Mouse (Mus musculus) embryonic facial prominence, embryonic 15.5 days (tissue): Measurements from ENCODE around the gene Atp6ap1. TPM values are rescaled to one million over a fixed set of nuclear protein-coding genes. Genes with fewer than 3 reads are reported as not detected.

Source experiments
- ATAC-seq: fragments of 200-750 bp; cut with Nextera tagmentation; 2 replicates; pipeline ENCODE4 v1.8.0; 2017; ENCODE audit warnings: low read depth, moderate TSS enrichment; ENCODE audit not compliant: insufficient number of reproducible peaks, low FRiP score, low TSS enrichment
- H3K27ac ChIP-seq: fragments of 300-500 bp; sonication (generic); replicated peaks from 2 replicates; pipeline ENCODE4 v1.5.1; 2015; ENCODE audit warnings: mild to moderate bottlenecking, inconsistent platforms
- H3K27me3 ChIP-seq: fragments of 300-500 bp; sonication (generic); 2 replicates; pipeline ENCODE4 v1.6.1; 2015; ENCODE audit warnings: inconsistent platforms
- H3K36me3 ChIP-seq: fragments of 300-500 bp; sonication (generic); 2 replicates; pipeline ENCODE4 v1.6.1; 2015; ENCODE audit warnings: mild to moderate bottlenecking, inconsistent platforms
- H3K4me1 ChIP-seq: fragments of 300-500 bp; sonication (generic); 2 replicates; pipeline ENCODE4 v1.6.1; 2015; ENCODE audit warnings: inconsistent platforms
- H3K4me2 ChIP-seq: fragments of 300-500 bp; sonication (generic); replicated peaks from 2 replicates; pipeline ENCODE4 v1.6.1; 2015; ENCODE audit warnings: mild to moderate bottlenecking, inconsistent platforms
- H3K4me3 ChIP-seq: fragments of 300-500 bp; sonication (generic); replicated peaks from 2 replicates; pipeline ENCODE4 v1.5.1; 2015; ENCODE audit warnings: mild to moderate bottlenecking, inconsistent platforms
- H3K9ac ChIP-seq: fragments of 300-500 bp; sonication (generic); 2 replicates; pipeline ENCODE4 v1.6.1; 2015; ENCODE audit warnings: inconsistent platforms
- H3K9me3 ChIP-seq: fragments of 300-500 bp; sonication (generic); replicated peaks from 2 replicates; pipeline ENCODE4 v1.6.1; 2016; ENCODE audit warnings: inconsistent platforms
- WGBS: fragments of 180-500 bp; shearing (Covaris S2); methylation state at CpG from one replicate; pipeline ENCODE4 v1.1.7; 2015; 5-methylcytosine and 5-hydroxymethylcytosine counted together
- polyA plus RNA-seq: library from polyadenylated mRNA; unstranded; fragments of >200 nt; fragmentation: Nextera tagmentation; extraction: Ambion mirVana; gene quantifications from 2 replicates; pipeline ENCODE4 v1.2.1, GENCODE M21; 2015

Gene Atp6ap1
- polyA plus RNA-seq, 1 experiment from 2014 or later: 160 TPM

DNA sequence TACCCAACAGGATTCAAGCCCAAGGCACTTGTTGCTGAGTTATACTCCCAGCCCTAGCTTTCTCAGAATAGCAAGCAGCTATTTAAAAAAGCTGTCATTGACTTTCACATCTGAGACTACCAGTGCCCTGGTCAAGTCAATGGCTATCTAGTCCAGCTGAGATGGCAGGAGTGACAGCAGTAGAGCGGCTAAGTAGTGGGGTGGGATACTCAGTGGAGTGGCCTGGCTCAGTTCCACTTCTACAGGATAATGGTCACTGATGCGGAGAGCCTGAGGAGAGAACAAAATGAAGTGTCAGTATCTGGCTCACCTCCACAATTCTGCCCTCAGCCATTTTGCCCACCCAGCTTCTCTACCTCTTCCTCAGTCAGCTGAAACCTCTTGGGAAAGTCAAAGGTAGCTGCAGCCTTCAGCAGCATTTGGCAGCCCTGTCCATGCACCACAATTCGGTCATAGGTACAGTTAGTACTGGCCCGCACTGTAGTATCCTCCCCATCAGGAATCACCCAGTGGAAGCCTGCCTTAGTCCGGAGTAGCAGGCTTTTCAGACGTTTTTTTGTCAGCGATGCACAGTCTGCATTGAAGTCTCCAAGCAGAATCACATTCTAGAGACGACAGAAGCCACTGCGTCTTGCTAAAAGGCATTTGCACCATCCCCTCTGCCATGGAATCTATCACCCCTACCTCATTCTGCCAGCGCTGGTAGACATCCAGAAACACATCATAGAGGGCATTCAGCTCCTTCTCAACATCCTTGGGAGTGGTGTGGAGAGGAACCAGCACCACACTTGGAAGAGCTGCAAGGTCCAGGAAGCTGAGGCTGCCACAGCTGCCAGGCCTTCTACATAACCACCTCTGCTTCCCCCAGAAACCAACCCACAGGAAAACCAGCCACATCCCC, 23.2 kb upstream of the Atp6ap1 start:
- 0 out of 2 replicates have a peak, but pooled peaks cover 5% of the 10 kb centered on the region for H3K36me3 ChIP-seq

GRCm38 (mm10) chrX:74277916-74278315, 19.0 kb upstream of the Atp6ap1 start:
- 73% methylated on average over 8 of the region's 8 CpGs for WGBS
- Histone ChIP-seq H3K36me3 (0 out of 2 replicates have a peak, but pooled peaks cover 5% of the 10 kb centered on the region), H3K27ac (no peak overlapping the region), H3K4me2 (no peak overlapping the region), H3K9ac (no peak overlapping the region), H3K27me3 (no peaks in the 10 kb centered on the region), H3K9me3 (no peaks in the 10 kb centered on the region), H3K4me3 (no peak overlapping the region), H3K4me1 (0 out of 2 replicates have a peak, but pooled peaks cover 2% of the 10 kb centered on the region)
- no peak for ATAC-seq

More for the DNA sequence above, 23.2 kb upstream of the Atp6ap1 start:
- H3K4me2 ChIP-seq: no peak overlapping the region
- ATAC-seq: no peak
- no peak overlapping the region for H3K9ac ChIP-seq
- no peaks in the 10 kb centered on the region for H3K9me3 ChIP-seq
- H3K27ac ChIP-seq: peak overlapping the region; percentile 34; the same call in 1 of the 2 replicates
- 25% methylated on average over 10 of the region's 10 CpGs for WGBS
- no peak overlapping the region for H3K4me3 ChIP-seq
- H3K27me3 ChIP-seq: no peaks in the 10 kb centered on the region
- no peaks in the 10 kb centered on the region for H3K4me1 ChIP-seq

DNA sequence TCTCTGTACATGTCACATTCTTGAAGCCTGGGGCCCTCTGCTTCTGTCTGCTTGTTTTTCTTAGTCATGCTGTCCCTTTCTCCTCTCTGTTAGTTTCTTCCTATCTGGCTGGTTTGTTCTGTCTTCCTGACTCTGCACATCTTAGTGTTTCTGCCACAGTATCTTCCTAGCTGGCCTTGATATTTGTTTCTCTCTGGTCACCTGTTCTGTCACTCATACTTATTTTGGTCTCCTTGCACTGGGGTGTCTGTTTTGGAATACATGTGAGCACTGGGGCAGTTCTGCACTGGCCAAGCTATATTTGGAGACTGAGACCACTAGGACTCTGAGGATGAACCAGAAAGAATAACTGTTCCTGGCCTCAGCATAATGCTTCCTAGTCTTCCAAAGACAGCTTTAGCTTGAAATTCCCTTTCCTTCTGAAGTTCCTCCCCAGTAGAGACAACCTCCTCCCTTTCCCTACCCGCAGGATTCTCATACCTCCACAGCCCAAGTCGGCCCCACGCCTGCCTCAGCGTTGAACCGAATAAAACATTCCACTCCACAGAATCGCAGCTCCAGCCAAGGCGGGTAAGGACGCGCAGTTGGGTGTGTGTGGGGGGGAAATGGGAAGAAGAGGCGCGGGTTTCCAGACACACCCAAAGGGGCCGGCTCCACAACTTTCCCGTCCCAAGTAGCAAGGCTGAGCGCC, 15.7 kb upstream of the Atp6ap1 start:
- H3K27ac ChIP-seq: peak overlapping the region; percentile 91
- ATAC-seq: peak; percentile 23; the same call in 1 of the 2 replicates
- no peaks in the 10 kb centered on the region for H3K27me3 ChIP-seq
- peak overlapping the region; percentile 59 for H3K4me3 ChIP-seq
- H3K9ac ChIP-seq: no peak overlapping the region; the same call in 1 of the 2 replicates
- no peaks in the 10 kb centered on the region for H3K9me3 ChIP-seq
- no peaks in the 10 kb centered on the region for H3K36me3 ChIP-seq
- peak overlapping the region; percentile 62 for H3K4me2 ChIP-seq
- H3K4me1 ChIP-seq: peaks cover 7% of the 10 kb centered on the region; the same call in 1 of the 2 replicates
- 11% methylated on average over 14 of the region's 14 CpGs for WGBS

DNA sequence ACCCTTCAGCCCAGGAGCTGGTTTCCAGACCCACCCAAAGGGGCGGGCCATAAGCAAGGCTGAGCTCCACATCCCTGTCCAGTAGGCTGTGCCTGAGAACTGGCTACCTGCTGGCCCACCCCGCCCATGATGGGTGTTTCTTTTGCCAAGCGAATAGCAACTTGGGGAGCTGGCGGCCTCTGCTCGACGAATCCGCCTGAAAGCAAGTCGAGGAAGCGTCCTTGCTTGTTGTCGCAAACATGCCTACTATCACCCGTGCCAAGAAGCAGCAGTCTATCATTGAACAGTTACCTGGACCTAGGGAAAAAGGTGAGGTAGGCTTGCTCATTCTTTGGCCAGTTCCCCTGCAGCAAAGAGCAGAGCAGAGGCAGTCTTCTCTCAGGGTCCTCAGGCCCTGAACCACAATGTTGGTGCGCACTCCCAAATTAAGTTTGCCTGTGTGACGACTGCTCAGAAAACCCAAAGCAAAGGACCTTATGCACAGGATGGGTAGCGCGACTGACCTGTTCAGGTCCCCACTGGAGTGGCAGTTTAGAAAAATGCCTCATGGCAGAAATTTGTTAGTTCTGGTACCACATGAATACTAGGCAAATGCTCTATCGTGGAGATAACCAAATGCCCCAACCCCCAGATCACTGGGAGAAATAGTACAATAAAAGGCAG, 15.0 kb upstream of the Atp6ap1 start, which contains the start of the genes Taz and Dnase1l1:
Gene Taz, plus strand, starts transcription at position 181 of the 663 bp plus-strand sequence.
Gene Dnase1l1, minus strand, starts transcription at position 606 of the 663 bp plus-strand sequence.
- peak; percentile 91 for ATAC-seq
- peak within 1 kb of the TSS; percentile 91 for H3K27ac ChIP-seq

GRCm38 (mm10) chrX:74282395-74283091, 14.4 kb upstream of the Atp6ap1 start:
- Histone ChIP-seq H3K9ac (peak overlapping the region; percentile 57), H3K36me3 (no peaks in the 10 kb centered on the region), H3K27me3 (no peaks in the 10 kb centered on the region), H3K4me1 (peaks cover 7% of the 10 kb centered on the region; the same call in 1 of the 2 replicates), H3K4me3 (peak overlapping the region; percentile 59), H3K4me2 (peak overlapping the region; percentile 62), H3K9me3 (no peaks in the 10 kb centered on the region), H3K27ac (peak overlapping the region; percentile 91)
- peak; percentile 76 for ATAC-seq
- 20% methylated on average over 39 of the region's 39 CpGs for WGBS

More for the DNA sequence above, 15.0 kb upstream of the Atp6ap1 start, which contains the start of the genes Taz and Dnase1l1:
- H3K27me3 ChIP-seq: no peaks in the 10 kb centered on the region
- peak within 1 kb of the TSS; percentile 59 for H3K4me3 ChIP-seq
- 12% methylated on average over 16 of the region's 16 CpGs for WGBS
- H3K4me1 ChIP-seq: peaks cover 7% of the 10 kb centered on the region; the same call in 1 of the 2 replicates
- peak within 1 kb of the TSS; percentile 57 for H3K9ac ChIP-seq
- no peaks in the 10 kb centered on the region for H3K36me3 ChIP-seq
- H3K9me3 ChIP-seq: no peaks in the 10 kb centered on the region
- peak within 1 kb of the TSS; percentile 62 for H3K4me2 ChIP-seq

- Histone ChIP-seq H3K4me2 (peak overlapping the region; percentile 62), H3K27me3 (no peaks in the 10 kb centered on the region), H3K4me3 (peak overlapping the region; percentile 59), H3K36me3 (0 out of 2 replicates have a peak, but pooled peaks cover 3% of the 10 kb centered on the region), H3K4me1 (peaks cover 7% of the 10 kb centered on the region; the same call in 1 of the 2 replicates), H3K9me3 (no peaks in the 10 kb centered on the region), H3K27ac (peak overlapping the region; percentile 91), H3K9ac (peak overlapping the region; percentile 57)
- 35% methylated on average over 5 of the region's 5 CpGs for WGBS
- ATAC-seq: no peak
Measured at GRCm38 (mm10) chrX:74283092-74283437, 13.8 kb upstream of the Atp6ap1 start.

DNA sequence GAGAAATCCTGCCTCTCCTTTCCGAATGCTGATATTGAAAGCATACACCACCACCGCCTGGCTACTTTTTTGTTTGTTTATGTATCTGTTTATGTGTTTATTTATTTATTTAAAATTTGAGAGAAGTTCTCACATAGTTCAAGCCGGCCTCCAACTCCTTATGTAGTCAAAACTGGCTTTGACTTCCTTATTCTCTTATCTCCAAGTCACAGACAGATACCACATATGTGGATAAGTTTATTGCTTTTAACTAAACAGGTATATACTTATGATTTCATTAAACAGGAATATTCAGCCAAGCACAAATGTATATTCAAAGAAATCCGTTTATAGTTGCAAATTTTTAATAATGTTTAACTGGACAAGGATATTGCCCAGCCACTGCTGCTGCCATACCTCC, 3.5 kb upstream of the Atp6ap1 start:
- Histone ChIP-seq H3K27me3 (no peaks in the 10 kb centered on the region), H3K9me3 (no peaks in the 10 kb centered on the region), H3K9ac (no peak overlapping the region), H3K4me2 (no peak overlapping the region), H3K4me1 (no peaks in the 10 kb centered on the region), H3K4me3 (no peak overlapping the region), H3K36me3 (no peaks in the 10 kb centered on the region), H3K27ac (no peak overlapping the region)
- 83% methylated on average over 4 of the region's 4 CpGs for WGBS
- no peak for ATAC-seq

DNA sequence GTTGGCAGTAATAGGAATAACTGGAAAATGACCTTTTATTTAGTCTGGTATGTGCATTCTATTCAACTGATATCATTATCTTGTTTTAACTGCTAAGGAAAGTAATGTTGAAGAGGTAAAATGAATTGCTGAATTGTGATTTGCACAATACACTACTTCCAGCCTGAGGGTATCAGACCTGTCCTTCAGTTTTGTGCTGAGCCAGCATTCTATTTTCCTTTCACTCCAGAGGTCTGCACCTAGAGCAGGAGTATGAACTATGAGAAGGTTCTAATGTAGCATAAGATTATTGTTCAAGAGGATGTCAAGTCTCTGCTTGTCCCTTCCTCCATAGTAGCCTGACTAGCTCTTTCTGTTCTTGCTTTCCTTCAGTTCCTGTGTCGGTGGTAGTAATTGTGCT, 1.5 kb downstream of the Atp6ap1 start:
- Histone ChIP-seq H3K27me3 (no peaks in the 10 kb centered on the region), H3K27ac (no peak overlapping the region), H3K9ac (no peak overlapping the region), H3K4me1 (no peaks in the 10 kb centered on the region), H3K36me3 (peaks cover 13% of the 10 kb centered on the region; the same call in 1 of the 2 replicates), H3K4me3 (no peak overlapping the region), H3K9me3 (no peaks in the 10 kb centered on the region), H3K4me2 (no peak overlapping the region)
- no peak for ATAC-seq
- WGBS: 72% methylated on average over 1 of the region's 1 CpGs

- no peak overlapping the region for H3K9ac ChIP-seq
- no peaks in the 10 kb centered on the region for H3K9me3 ChIP-seq
- no peak for ATAC-seq
- no peaks in the 10 kb centered on the region for H3K27me3 ChIP-seq
- no peak overlapping the region for H3K4me2 ChIP-seq
- peaks cover 17% of the 10 kb centered on the region; the same call in 1 of the 2 replicates for H3K36me3 ChIP-seq
- no peaks in the 10 kb centered on the region for H3K4me1 ChIP-seq
- H3K27ac ChIP-seq: no peak overlapping the region
- 77% methylated on average over 3 of the region's 3 CpGs for WGBS
- no peak overlapping the region for H3K4me3 ChIP-seq
Measured at GRCm38 (mm10) chrX:74299721-74300120, 2.8 kb downstream of the Atp6ap1 start.
